Mouse (Mus musculus): Measurements from ENCODE around the gene Scp2. TPM values are rescaled to one million over a fixed set of nuclear protein-coding genes. Genes with fewer than 3 reads are reported as not detected.

Gene Scp2
- polyA plus RNA-seq, 1 experiment from 2014 or later: 138 TPM

DNA sequence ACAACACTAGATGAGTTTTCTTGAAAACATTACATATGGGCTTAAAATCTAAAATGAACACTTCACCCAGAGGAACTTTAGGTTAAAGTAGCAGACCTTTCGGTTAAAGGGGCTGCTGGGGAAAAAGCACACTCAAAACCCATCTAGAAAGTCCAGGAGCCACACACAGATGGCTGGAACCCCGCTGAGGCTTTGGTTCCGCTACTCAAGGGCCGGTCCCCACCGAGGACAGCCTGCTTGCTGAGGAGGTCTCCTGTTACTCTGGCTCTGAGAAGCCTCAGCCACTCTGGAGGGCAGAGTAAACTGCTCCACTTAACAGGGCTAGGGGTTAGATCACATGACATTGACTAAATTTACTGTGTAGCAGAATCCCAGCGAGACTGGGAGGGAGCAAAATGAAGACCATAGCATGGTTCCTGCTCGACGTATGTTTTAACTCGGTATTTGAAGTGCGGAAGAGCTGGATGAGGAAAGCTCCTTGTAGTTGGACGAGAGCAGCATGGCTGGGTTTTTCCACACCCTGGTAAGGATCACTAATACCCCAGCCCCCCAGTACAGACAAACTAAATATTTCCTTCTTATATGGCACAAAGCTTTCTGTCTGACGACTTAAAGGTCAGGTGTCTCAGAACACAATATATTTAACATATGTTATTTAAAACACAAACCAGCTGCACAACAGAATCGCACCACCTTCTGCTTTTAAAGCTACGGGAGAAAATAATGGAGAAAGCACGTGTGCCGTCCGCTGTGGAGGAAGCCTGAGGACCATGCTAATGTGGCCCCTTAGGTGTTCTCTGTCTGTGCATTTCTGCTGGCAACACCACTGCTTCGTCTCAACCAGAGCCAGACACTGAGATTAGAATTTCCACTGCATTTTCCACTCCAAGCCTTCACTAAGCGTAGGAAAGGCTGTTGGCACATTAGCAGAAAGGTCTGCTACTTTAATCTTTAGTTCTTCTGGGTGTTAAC, 99.4 kb downstream of the Scp2 start:
- peaks cover 12% of the 10 kb centered on the region; the same call in 1 of the 2 replicates for H3K4me1 ChIP-seq
- no peak overlapping the region for H3K4me3 ChIP-seq
- no peaks in the 10 kb centered on the region for H3K9me3 ChIP-seq (replicated peaks)
- DNase-seq (ENCODE audit: low spot score): no peak
- H3K27ac ChIP-seq: peak overlapping the region; percentile 27; the same call in 1 of the 2 replicates
- WGBS: 71% methylated on average over 19 of the region's 19 CpGs
- H3K27me3 ChIP-seq (ENCODE audit: low read depth, poor library complexity, severe bottlenecking): no peaks in the 10 kb centered on the region
- H3K36me3 ChIP-seq: peaks cover 55% of the 10 kb centered on the region

DNA sequence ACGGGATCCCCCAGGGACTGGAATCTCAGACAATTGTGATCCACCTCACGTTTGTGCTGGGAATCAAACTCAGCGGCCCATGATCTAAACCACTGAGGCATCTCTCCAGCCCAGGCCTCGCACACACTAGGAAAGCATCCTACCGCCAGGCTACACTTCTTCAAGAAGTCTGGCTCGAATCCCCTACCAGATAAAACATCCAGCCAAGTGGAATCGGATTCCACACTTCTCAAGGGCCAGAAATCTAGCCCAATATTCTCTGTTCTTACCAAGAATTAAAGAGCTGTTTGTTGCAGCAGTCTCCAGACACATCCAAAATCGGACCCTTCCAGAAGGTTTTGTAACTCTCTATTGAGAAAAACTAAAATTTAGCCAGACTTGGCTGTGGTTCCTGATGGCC, 107.8 kb downstream of the Scp2 start:
- Histone ChIP-seq H3K36me3 (0 out of 2 replicates have a peak, but pooled peaks cover 3% of the 10 kb centered on the region), H3K27me3 (ENCODE audit: low read depth, poor library complexity, severe bottlenecking) (peaks cover 27% of the 10 kb centered on the region), H3K4me1 (peaks cover 10% of the 10 kb centered on the region), H3K4me3 (no peak overlapping the region), H3K9me3 (replicated peaks) (no peaks in the 10 kb centered on the region), H3K27ac (no peak overlapping the region)
- WGBS: 87% methylated on average over 8 of the region's 8 CpGs
- no peak for DNase-seq (ENCODE audit: low spot score)

GRCm38 (mm10) chr4:108033041-108033764, 111.6 kb downstream of the Scp2 start:
- H3K9me3 ChIP-seq (replicated peaks): no peaks in the 10 kb centered on the region
- 84% methylated on average over 8 of the region's 8 CpGs for WGBS
- H3K27me3 ChIP-seq (ENCODE audit: low read depth, poor library complexity, severe bottlenecking): peaks cover 66% of the 10 kb centered on the region
- peaks cover 22% of the 10 kb centered on the region for H3K4me1 ChIP-seq
- no peak overlapping the region for H3K27ac ChIP-seq
- no peak overlapping the region for H3K4me3 ChIP-seq
- no peaks in the 10 kb centered on the region for H3K36me3 ChIP-seq
- no peak for DNase-seq (ENCODE audit: low spot score)

DNA sequence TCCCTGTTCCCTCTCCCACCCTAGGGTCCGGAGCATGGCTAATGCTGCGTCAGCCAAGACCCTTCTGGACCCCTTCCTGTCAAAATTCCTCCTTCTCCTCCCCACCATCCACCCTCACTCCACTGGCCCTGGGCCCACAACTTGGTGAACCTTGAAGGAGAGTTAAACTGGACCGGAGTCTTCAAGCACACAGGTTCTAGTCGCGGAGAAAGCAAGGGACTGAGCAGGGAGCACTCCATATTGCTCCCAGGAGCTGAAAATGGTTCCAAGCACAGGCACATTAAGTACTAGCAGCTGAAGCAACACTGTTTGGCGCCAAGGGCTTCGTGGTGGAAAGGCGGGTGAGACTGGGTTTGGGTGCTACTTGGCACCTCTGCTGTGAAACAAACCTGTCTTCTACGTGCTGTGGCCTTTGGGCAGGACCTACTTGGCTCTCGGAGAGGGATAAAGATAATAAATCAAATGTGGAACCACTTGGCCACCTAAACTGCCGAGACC, 112.4 kb downstream of the Scp2 start:
- Histone ChIP-seq H3K4me3 (peak overlapping the region; percentile 65), H3K27me3 (ENCODE audit: low read depth, poor library complexity, severe bottlenecking) (peaks cover 72% of the 10 kb centered on the region), H3K4me1 (peaks cover 22% of the 10 kb centered on the region), H3K36me3 (no peaks in the 10 kb centered on the region), H3K9me3 (replicated peaks) (no peaks in the 10 kb centered on the region), H3K27ac (peak overlapping the region; percentile 69)
- 17% methylated on average over 11 of the region's 11 CpGs for WGBS
- peak; percentile 46 for DNase-seq (ENCODE audit: low spot score)

- no peaks in the 10 kb centered on the region for H3K9me3 ChIP-seq (replicated peaks)
- H3K27me3 ChIP-seq (ENCODE audit: low read depth, poor library complexity, severe bottlenecking): peaks cover 79% of the 10 kb centered on the region
- WGBS: under 1% methylated on average over 86 of the region's 86 CpGs
- peak overlapping the region; percentile 69 for H3K27ac ChIP-seq
- peaks cover 22% of the 10 kb centered on the region for H3K4me1 ChIP-seq
- no peaks in the 10 kb centered on the region for H3K36me3 ChIP-seq
- DNase-seq (ENCODE audit: low spot score): peak; percentile 62
- peak overlapping the region; percentile 65 for H3K4me3 ChIP-seq
Measured at GRCm38 (mm10) chr4:108031502-108032351, 113.1 kb downstream of the Scp2 start.

GRCm38 (mm10) chr4:108030888-108031501, 113.8 kb downstream of the Scp2 start:
- peak; percentile 52 for DNase-seq (ENCODE audit: low spot score)
- Histone ChIP-seq H3K4me1 (peaks cover 22% of the 10 kb centered on the region), H3K4me3 (peak overlapping the region; percentile 65), H3K9me3 (replicated peaks) (no peaks in the 10 kb centered on the region), H3K27me3 (ENCODE audit: low read depth, poor library complexity, severe bottlenecking) (peaks cover 85% of the 10 kb centered on the region), H3K36me3 (no peaks in the 10 kb centered on the region), H3K27ac (no peak overlapping the region)
- 2% methylated on average over 22 of the region's 22 CpGs for WGBS

DNA sequence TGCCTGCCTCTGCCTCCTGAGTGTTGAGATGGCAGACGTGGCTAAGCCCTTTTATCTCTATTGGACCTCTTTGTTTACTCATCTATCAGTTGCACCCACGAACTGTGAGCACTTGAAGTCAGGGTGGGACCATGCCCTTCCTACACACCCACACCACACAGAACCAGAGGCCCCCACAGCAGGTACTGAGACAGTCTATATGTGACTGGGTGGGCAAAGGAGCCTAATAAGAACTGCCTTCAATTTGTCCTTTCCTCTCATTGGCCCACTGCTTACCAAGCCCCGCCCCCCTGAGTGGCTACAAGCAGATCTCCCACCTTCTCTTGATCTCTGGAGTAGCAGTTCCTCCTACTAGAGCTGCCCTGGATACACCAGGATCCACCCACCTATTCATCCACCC, 118.6 kb downstream of the Scp2 start:
- H3K27me3 ChIP-seq (ENCODE audit: low read depth, poor library complexity, severe bottlenecking): peaks cover 49% of the 10 kb centered on the region
- WGBS: 32% methylated on average over 3 of the region's 3 CpGs
- no peaks in the 10 kb centered on the region for H3K36me3 ChIP-seq
- no peak overlapping the region for H3K27ac ChIP-seq
- H3K4me1 ChIP-seq: peaks cover 21% of the 10 kb centered on the region
- no peaks in the 10 kb centered on the region for H3K9me3 ChIP-seq (replicated peaks)
- no peak overlapping the region for H3K4me3 ChIP-seq
- no peak for DNase-seq (ENCODE audit: low spot score)

GRCm38 (mm10) chr4:108025269-108025668, 119.5 kb downstream of the Scp2 start:
- Histone ChIP-seq H3K4me3 (peak overlapping the region; percentile 29), H3K36me3 (no peaks in the 10 kb centered on the region), H3K9me3 (replicated peaks) (no peaks in the 10 kb centered on the region), H3K27ac (no peak overlapping the region), H3K4me1 (peaks cover 13% of the 10 kb centered on the region), H3K27me3 (ENCODE audit: low read depth, poor library complexity, severe bottlenecking) (peaks cover 40% of the 10 kb centered on the region)
- peak; percentile 46 for DNase-seq (ENCODE audit: low spot score)
- WGBS: under 1% methylated on average over 10 of the region's 10 CpGs

GRCm38 (mm10) chr4:108024641-108025040, 120.2 kb downstream of the Scp2 start:
- Histone ChIP-seq H3K4me1 (peaks cover 13% of the 10 kb centered on the region), H3K27ac (no peak overlapping the region), H3K9me3 (replicated peaks) (no peaks in the 10 kb centered on the region), H3K36me3 (no peaks in the 10 kb centered on the region), H3K4me3 (no peak overlapping the region), H3K27me3 (ENCODE audit: low read depth, poor library complexity, severe bottlenecking) (peaks cover 34% of the 10 kb centered on the region)
- WGBS: 67% methylated on average over 5 of the region's 5 CpGs
- DNase-seq (ENCODE audit: low spot score): no peak

- H3K27me3 ChIP-seq (ENCODE audit: low read depth, poor library complexity, severe bottlenecking): peaks cover 19% of the 10 kb centered on the region; the same call in 1 of the 2 replicates
- WGBS: 89% methylated on average over 4 of the region's 4 CpGs
- DNase-seq (ENCODE audit: low spot score): no peak
Measured at GRCm38 (mm10) chr4:108023186-108023585, 121.6 kb downstream of the Scp2 start.

DNA sequence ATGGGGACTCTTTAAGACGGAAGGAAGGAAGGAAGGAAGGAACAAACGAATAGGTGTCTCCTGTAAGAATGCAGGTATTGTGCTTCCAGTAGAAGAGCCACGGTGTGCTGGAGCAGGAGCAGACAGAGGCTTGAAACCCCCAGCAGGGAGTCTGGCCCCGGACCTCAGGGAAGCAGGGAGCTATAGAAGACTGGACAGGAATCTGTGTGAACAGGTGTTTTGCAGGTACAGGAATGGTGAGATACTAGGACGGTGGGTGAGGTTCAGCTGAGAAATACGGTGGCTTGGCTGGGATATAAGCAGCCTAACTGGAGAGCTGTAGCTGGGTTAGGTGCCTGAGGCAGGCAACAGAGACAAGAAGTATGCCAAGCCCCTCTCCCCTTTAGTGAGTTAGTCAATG, 124.6 kb downstream of the Scp2 start:
- H3K4me3 ChIP-seq: no peak overlapping the region
- H3K9me3 ChIP-seq (replicated peaks): no peaks in the 10 kb centered on the region
- peaks cover 23% of the 10 kb centered on the region for H3K4me1 ChIP-seq
- DNase-seq (ENCODE audit: low spot score): no peak
- H3K27ac ChIP-seq: no peak overlapping the region
- no peaks in the 10 kb centered on the region for H3K27me3 ChIP-seq (ENCODE audit: low read depth, poor library complexity, severe bottlenecking)
- WGBS: 91% methylated on average over 6 of the region's 6 CpGs
- H3K36me3 ChIP-seq: no peaks in the 10 kb centered on the region

More at GRCm38 (mm10) chr4:108023186-108023585, 121.6 kb downstream of the Scp2 start:
- H3K4me1 ChIP-seq: peaks cover 24% of the 10 kb centered on the region
- no peaks in the 10 kb centered on the region for H3K9me3 ChIP-seq (replicated peaks)
- H3K36me3 ChIP-seq: no peaks in the 10 kb centered on the region
- no peak overlapping the region for H3K4me3 ChIP-seq
- no peak overlapping the region for H3K27ac ChIP-seq
